Mouse (Mus musculus): Measurements from ENCODE around the gene Caml. TPM values are rescaled to one million over a fixed set of nuclear protein-coding genes. Genes with fewer than 3 reads are reported as not detected.
"Not testable (repeated sequence)": the region's sequence is repeated elsewhere in the genome, so short reads cannot be mapped to it uniquely, and the experiment has no call there.

The Caml gene
- 10 to 100 TPM; 11.6 to 11.7 TPM for total RNA-seq (2021)
- long read RNA-seq, experiment 1, partial matches to known transcripts, result 0 of 4 reads
- long read RNA-seq, experiment 1, other reads (novel, unspliced or antisense), result 1 of 4 reads
- long read RNA-seq, experiment 2, partial matches to known transcripts, result 2 of 7 reads
- long read RNA-seq, experiment 2, other reads (novel, unspliced or antisense), result 0 of 7 reads

DNA sequence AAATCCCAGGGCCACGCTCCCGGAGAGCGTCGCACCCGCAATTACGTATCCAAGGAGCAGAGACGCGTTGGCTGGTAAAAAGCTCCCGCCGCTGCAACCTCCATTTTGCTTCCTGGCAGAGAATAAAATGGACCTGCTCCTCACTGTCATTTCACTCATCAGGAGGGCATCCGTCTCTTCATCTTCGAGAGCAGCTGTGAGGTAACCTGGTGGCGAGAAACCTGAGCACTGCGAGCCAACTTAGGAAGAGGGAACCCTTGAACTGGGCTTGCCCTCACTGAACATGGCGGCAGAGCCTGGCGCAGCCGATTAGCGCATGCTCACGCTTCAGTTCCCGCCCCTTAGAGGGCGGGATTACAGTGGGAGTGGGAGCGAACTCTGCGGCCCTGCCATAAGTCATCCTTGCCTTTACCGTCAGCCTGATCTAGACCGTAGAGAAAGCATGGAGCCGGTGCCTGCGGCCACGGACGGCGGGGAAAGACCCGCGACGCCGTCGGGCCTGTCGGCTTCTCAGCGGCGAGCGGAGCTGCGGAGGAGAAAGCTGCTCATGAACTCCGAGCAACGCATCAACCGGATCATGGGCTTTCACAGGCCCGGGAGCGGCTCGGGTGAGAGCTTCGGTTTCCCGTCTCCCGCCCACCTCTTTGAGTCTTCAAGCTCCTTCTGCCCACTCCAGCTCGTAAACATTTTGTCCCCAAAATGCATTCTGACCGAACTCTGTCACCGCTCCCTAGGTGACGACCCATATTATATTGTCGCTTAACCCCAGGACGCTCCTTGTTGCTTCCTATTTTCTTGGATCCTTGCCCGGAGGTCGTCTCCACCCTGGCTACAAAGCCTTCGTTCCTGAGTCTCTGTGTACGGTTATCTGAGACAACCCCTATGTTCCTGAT is at the start of gene Caml:
Gene Caml (plus strand): TSS at position 357 of the 893 bp plus-strand sequence.
- peak; percentile 93 to 95 for DNase-seq

DNA sequence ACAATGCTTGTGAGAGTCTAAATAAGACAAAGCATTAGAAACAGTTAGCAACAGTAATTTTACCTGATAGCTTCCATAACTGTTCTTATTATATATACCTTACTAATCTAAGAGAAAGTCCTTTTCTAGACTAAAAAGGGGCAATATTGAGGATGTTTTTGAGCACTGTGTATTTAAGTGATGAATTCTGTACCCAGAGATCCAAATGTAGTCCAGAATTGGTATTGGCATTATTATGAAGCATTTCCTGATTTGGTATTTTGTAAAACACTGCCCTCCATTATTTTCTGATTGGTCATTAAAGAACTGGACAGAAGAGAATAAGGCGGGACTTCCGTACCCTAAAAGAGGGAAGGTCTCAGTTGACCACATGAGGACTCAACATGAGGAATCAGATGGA is 49.4 kb upstream of the Caml start, which contains the start of gene Tmed9:
Gene Tmed9 (plus strand): TSS at position 301 of the 400 bp plus-strand sequence.
- no peak for DNase-seq

DNA sequence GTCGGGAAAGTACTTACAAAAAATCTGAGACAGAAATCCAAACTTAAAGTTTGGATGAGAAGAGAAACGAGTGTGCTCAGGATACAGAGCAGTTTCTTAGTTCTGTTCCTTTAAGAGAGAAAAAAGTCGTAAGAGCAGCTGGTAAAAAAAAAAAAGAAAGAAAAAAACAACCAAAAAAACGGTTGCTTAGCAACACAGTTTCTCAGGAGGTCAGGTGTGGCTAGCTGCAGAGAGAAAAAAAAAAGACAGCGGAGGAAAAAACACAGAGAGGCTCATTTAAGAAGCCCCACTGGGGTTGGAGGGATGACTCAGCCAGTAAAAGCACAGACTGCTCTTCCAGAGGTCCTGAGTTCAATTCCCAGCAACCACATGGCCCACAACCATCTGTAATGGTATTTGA is 48.5 kb upstream of the Caml start:
- no peak for DNase-seq

DNA sequence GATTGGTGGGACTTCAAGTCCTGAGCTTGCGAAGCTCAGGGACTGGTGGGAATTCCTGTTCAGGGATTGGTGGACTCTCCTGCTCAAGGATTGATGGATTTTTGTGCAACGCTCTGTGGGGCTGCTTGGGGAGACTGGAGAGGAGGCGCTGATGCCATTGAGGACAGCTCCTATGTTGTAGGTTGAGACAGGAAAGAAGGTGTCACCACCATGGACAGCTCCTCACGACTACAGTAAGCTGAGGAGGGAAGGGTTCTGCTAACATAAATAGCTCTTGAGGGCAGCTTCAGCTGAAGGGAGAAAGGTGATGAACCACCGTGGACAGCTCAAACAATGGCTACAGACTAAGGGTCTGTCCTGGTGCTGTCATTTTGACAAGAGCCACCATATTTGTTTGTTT is 46.9 kb upstream of the Caml start:
- DNase-seq, result no peak

- DNase-seq, result not testable (repeated sequence)
These were observed 45.9 kb upstream of the Caml start for GRCm38 (mm10) chr13:55576872-55577271.

GRCm38 (mm10) chr13:55578086-55578485 is 44.7 kb upstream of the Caml start:
- no peak for DNase-seq

DNA sequence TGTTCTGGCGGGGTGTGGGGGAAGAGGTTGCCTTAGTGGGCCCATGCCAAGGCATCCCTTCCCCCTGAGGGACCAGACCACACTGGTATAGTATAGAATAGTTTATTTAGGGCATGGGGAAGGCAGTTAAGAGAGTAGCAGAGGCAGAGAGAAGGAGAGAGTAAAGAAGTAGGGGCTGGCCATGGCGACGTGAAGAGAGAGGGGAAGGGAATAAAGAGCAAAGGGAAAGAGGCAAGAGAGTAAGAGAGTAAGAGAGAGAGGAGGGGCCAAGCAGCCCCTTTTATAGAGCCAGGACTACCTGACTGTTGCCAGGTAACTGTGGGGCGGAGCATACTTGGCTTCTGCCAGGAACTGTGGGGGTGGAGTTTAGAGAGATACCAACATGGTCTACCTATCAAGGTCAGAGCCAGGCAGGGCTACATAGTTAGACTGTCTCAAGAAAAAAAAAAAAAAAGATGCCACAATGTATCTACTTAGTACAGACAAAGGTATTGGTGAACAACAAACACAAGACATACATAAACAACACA is 30.8 kb upstream of the Caml start:
- DNase-seq, result no peak

- peak; percentile 95 to 97 for DNase-seq
These were observed 30.1 kb upstream of the Caml start for GRCm38 (mm10) chr13:55592512-55593253.

DNA sequence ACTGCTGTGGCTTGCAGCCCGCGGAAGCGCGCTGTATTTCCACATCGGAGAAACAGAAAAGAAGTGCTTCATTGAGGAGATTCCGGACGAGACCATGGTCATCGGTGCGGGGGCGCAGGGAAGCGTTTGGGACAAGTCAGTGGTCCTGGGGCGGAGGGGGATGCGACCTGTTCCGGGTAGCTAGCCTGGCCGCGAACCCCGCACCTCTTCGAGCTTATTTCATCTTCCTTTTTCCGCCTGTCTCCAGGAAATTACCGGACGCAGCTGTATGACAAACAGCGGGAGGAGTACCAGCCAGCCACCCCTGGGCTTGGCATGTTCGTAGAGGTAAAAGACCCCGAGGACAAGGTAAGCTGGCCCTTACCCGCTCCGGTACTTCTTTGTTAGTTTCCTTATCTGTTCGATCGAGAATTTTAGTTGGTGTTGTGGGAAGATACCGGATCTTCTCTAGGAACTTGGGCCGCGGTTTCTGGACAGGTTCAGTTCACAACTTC is 29.5 kb upstream of the Caml start:
- no peak for DNase-seq

GRCm38 (mm10) chr13:55595375-55595774 is 27.4 kb upstream of the Caml start:
- peak in 1 of 2 experiments; percentile 32 for DNase-seq

DNA sequence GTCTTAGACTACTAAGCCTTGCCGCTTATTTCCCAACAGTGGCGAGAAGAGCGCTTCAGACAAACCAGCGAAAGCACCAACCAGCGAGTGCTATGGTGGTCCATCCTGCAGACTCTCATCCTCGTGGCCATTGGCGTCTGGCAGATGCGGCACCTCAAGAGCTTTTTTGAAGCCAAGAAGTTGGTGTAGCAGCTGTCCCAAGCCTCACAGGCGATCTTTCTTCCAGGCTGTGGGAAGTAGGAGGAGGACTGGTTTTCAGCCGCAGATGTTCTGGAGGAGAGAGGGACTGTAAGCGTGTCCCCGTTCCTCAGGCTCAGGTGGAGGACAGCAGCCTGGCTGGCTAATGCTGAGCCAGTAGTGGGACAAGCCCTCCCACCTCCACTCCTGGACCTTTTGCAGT is 26.0 kb upstream of the Caml start:
- DNase-seq, result no peak

- peak; percentile 89 to 93 for DNase-seq
These were observed 23.0 kb upstream of the Caml start, which contains the start of gene B4galt7 for GRCm38 (mm10) chr13:55599566-55600540. TSS of gene B4galt7 (plus strand) at chr13:55599896.

DNA sequence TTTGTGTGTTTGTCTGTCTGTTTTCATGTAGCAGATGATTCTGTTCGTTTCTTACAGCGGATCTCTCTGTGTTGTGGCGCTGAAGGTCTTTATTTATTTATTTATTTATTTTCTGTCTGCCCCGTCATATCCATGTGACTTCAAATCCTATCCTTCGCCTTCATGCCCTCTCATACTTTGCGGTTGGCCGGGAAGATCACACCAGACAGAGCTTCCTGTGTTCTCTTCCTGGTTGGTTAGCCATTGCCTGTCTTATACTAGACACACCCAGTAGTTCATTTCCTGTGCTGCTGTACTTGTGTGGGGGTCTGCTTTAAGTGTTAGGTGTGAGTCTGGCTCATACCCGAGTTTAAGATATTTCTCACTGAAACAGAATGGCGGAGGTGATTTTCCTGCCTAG is 22.1 kb upstream of the Caml start:
- peak in 1 of 2 experiments; percentile 24 for DNase-seq

DNA sequence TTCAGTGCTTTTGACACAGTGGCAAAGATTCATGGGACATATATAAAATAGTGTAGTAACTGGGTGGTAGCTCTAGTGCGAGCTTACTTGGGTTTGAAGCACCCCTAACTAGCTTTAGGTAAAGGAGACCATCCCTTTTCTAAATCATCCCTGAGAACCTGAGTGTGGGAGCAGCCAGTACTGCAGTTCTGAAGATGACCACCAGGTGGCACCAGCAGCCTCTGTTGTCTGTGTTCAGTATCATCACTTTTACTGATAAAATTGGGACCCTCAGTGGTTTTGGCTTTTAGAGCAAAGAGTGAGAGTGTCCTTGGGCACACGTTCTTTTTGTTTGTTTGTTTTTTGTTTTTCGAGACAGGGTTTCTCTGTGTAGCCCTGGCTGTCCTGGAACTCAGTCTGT is 21.2 kb upstream of the Caml start:
- DNase-seq, result peak; percentile 70 to 93

- DNase-seq, result no peak
These were observed 18.2 kb upstream of the Caml start for GRCm38 (mm10) chr13:55604606-55605005.

DNA sequence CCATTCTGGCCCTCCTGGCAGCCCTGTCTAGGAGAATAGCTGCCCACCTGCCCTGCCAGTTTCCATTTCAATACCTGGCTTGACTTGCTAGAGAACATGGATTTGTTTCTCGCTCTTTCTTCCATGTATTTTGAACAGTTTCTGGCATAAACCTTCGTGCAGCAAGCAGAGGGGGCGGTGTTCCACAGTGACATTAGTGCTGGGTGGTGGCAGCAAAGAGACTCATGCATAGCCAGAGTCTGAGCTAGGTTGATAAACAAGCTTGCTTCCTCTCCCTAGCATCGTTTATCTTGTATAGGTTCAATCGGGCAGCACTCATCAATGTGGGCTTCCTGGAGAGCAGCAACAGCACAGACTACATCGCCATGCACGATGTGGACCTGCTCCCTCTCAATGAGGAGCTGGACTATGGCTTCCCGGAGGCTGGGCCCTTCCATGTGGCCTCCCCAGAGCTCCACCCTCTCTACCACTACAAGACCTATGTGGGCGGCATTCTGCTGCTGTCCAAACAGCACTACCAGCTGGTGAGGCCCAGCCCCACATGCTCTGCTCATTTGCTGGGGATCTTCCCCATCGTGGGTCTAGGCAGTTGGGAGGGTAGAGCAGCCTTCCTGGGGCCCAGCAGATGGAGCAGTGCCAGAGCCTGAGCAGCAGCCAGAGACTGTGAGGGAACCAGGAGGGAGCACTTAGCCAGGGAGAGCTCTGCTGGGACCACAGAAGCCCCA is 15.7 kb upstream of the Caml start:
- DNase-seq, result no peak

DNA sequence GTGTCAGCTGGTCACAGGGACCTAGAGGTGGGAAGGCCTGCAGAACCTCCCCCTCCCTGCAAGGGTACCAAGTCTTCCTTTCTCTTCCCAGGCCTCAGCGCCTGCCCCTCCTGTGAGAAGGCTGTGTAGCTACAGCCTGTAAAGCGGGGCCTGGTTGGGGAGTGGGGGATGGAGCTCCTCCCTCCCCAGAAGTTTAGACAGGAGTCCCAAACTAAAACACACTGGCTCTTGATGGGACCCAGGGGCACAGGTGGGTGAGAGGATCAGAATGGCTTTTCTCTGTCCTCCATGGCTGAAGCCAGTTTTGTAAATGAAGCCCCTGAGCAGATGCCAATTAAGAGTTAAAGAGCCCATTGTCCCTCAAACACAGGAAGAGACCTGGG is 15.2 kb upstream of the Caml start:
- DNase-seq, result no peak

GRCm38 (mm10) chr13:55611996-55612395 is 10.8 kb upstream of the Caml start:
- DNase-seq, result peak in 1 of 2 experiments; percentile 51

DNA sequence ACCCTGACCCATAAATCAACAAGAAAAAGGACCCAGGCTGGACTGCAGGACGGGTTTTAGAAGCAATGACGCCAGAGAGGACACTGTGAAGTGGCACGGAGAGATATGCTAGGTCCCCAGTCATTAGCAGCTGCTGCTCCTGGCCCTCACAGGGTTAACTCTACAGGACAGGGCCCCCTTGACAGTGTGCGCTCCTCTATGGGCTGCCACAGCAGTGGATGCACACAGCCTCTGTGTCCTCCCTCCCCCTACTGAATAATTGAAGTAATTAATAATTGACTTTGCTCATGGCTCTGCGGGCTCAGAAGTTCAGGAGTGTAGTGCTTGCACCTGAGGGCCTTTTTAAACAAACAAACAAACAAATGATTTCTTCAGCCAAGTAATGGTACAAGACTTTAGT is 9.3 kb upstream of the Caml start:
- no peak for DNase-seq

DNA sequence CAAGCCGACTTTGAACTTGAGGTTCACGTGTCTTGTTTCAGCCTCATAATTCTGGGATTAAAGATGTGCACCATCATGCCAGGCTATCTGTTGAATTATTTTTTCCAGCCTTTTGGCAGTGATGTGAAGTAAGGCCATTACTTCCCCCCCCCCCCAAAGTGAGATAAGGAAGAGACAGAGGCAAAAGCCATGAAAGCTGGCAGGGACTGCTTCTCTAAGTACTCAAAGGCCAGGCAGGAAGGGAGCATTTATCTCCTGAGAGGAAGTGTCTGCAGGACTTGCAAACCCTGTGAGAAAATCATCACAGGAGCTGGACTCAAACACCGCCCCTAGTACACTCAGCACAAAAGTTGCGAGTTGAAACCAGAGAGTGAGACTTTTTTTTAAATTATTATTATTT is 3.5 kb upstream of the Caml start:
- DNase-seq, result no peak
